Mouse (Mus musculus) MEL (cell line): ENCODE measurements around the gene Rrp8.

ENCODE experiments used
- CTCF ChIP-seq, 3 experiments: IDR thresholded peaks in 2 of 3; conservative IDR thresholded peaks in 1 of 3; 2 replicates each; pipeline ENCODE4 v1.5.1; 2011 to 2012; ENCODE audit warnings: low read length in 3 of 3, low read depth in 2 of 3, mild to moderate bottlenecking in 2 of 3, improper control_type of control experiment in 1 of 3, inconsistent platforms in 1 of 3, mixed read lengths in 1 of 3, moderate library complexity in 1 of 3; ENCODE audit not compliant: control insufficient read depth in 1 of 3, insufficient read depth in 1 of 3, poor library complexity in 1 of 3, severe bottlenecking in 1 of 3
- ELF1 ChIP-seq: IDR thresholded peaks from 2 replicates; pipeline ENCODE4 v1.6.1; 2014; ENCODE audit warnings: low read depth, mild to moderate bottlenecking, inconsistent platforms, low read length, improper control_type of control experiment, moderate library complexity
- EP300 ChIP-seq, 2 experiments: IDR thresholded peaks; 2 replicates each; pipeline ENCODE4 v1.6.1; 2011; ENCODE audit warnings: improper control_type of control experiment in 2 of 2, low read length in 2 of 2, low read depth in 1 of 2, mild to moderate bottlenecking in 1 of 2
- MAZ ChIP-seq: IDR thresholded peaks from 2 replicates; pipeline ENCODE4 v1.6.1; 2012; ENCODE audit warnings: low read depth, mild to moderate bottlenecking, inconsistent platforms, low read length, improper control_type of control experiment
- POLR2A ChIP-seq, 2 experiments: IDR thresholded peaks; 2 replicates each; pipeline ENCODE4 v1.6.1; 2011 to 2012; ENCODE audit warnings: low read length in 2 of 2, mild to moderate bottlenecking in 2 of 2, control low read depth in 1 of 2, improper control_type of control experiment in 1 of 2, low read depth in 1 of 2, moderate library complexity in 1 of 2; ENCODE audit not compliant: control insufficient read depth in 1 of 2, insufficient read depth in 1 of 2, poor library complexity in 1 of 2
- POLR2AphosphoS2 ChIP-seq: IDR thresholded peaks from 2 replicates; pipeline ENCODE4 v1.6.1; 2011; ENCODE audit warnings: low read length, improper control_type of control experiment
- RAD21 ChIP-seq: IDR thresholded peaks from 2 replicates; pipeline ENCODE4 v1.6.1; 2011; ENCODE audit warnings: mild to moderate bottlenecking, low read depth, low read length, improper control_type of control experiment

DNA sequence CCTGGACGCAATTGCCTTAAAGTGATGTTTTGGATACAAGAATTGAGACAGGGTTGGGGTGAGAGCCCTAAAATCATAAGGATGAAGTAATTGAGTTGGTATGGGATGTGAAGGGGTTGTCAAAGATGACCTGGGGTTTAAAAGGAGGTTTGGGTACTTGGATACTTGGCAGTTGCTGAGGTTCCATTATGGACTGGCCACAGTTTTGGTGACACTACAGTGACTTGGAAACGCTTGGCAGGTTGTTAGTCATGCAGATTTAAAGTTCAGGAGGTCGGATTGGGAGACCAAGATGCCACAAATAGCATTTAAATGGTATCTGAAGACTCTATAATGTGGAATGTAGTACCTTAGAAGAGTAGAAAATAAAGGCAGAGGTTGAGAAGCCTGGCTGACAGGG, 463 bp upstream of the Rrp8 start:
- no peak for TF ChIP-seq CTCF (IDR thresholded peaks at IDR 0.05 in 2 of 3, conservative IDR thresholded peaks at IDR 0.05 in 1 of 3; ENCODE audit: control insufficient read depth in 1 of 3, insufficient read depth in 1 of 3, low read depth in 2 of 3, low read length in 3 of 3, poor library complexity in 1 of 3, severe bottlenecking in 1 of 3)
- no peak for TF ChIP-seq POLR2A (IDR thresholded peaks at IDR 0.05; ENCODE audit: control insufficient read depth in 1 of 2, insufficient read depth in 1 of 2, low read depth in 1 of 2, low read length in 2 of 2, poor library complexity in 1 of 2)
- no peak for TF ChIP-seq ELF1
- no peak for TF ChIP-seq RAD21
- no peak for TF ChIP-seq POLR2AphosphoS2
- no peak for TF ChIP-seq EP300 (IDR thresholded peaks at IDR 0.05; ENCODE audit: low read depth in 1 of 2, low read length in 2 of 2)
- no peak for TF ChIP-seq MAZ
